Mouse (Mus musculus) midbrain, postnatal 0 days (tissue): ENCODE data around the gene P2rx6. TPM values are rescaled to one million over a fixed set of nuclear protein-coding genes. Genes with fewer than 3 reads are reported as not detected.

ENCODE experiments used
- ATAC-seq: fragments of 200-750 bp; cut with Nextera tagmentation; 2 replicates; pipeline ENCODE4 v1.8.0; 2017; ENCODE audit warnings: moderate number of reproducible peaks, mild to moderate bottlenecking, moderate TSS enrichment, moderate library complexity; ENCODE audit not compliant: low FRiP score
- DNase-seq: peaks from one replicate; pipeline ENCODE4 v3.0.0-alpha.2; 2015; ENCODE audit warnings: low spot score
- H3K27ac ChIP-seq: fragments of 300-500 bp; sonication (generic); 2 replicates; pipeline ENCODE4 v1.5.1; 2014; ENCODE audit warnings: low read depth, mild to moderate bottlenecking, low read length, mixed read lengths
- H3K27me3 ChIP-seq: fragments of 300-500 bp; sonication (generic); 2 replicates; pipeline ENCODE4 v1.6.1; 2014; ENCODE audit warnings: low read length, control low read depth, mixed read lengths; ENCODE audit not compliant: insufficient read depth
- H3K36me3 ChIP-seq: fragments of 300-500 bp; sonication (generic); 2 replicates; pipeline ENCODE4 v1.6.1; 2014; ENCODE audit warnings: low read length, control low read depth, mixed read lengths; ENCODE audit not compliant: insufficient read depth
- H3K4me1 ChIP-seq: fragments of 300-500 bp; sonication (generic); 2 replicates; pipeline ENCODE4 v1.6.1; 2014; ENCODE audit warnings: mild to moderate bottlenecking, control low read depth, antibody characterized with exemption, low read length, mixed read lengths; ENCODE audit not compliant: insufficient read depth
- H3K4me2 ChIP-seq: fragments of 300-500 bp; sonication (generic); 2 replicates; pipeline ENCODE4 v1.6.1; 2014; ENCODE audit warnings: low read depth, mild to moderate bottlenecking, low read length, mixed read lengths; ENCODE audit not compliant: poor library complexity, severe bottlenecking
- H3K4me3 ChIP-seq: fragments of 300-500 bp; sonication (generic); 2 replicates; pipeline ENCODE4 v1.5.1; 2014; ENCODE audit warnings: low read depth, mild to moderate bottlenecking, low read length, moderate library complexity
- H3K9ac ChIP-seq: fragments of 300-500 bp; sonication (generic); replicated peaks from 2 replicates; pipeline ENCODE4 v1.6.1; 2014; ENCODE audit warnings: mild to moderate bottlenecking, low read length, moderate library complexity, mixed read lengths; ENCODE audit not compliant: poor library complexity, severe bottlenecking
- H3K9me3 ChIP-seq: fragments of 300-500 bp; sonication (generic); 2 replicates; pipeline ENCODE4 v1.6.1; 2016; ENCODE audit warnings: low read length, control low read depth
- CTCF ChIP-seq: IDR thresholded peaks from 2 replicates; pipeline ENCODE4 v1.5.1; 2016; ENCODE audit warnings: antibody characterized with exemption, mild to moderate bottlenecking
- WGBS: fragments of 180-500 bp; shearing (Covaris S2); extraction: QIAGEN DNeasy Blood & Tissue Kit; methylation state at CpG from one replicate; pipeline ENCODE4 v1.1.7; 2014; 5-methylcytosine and 5-hydroxymethylcytosine counted together
- polyA plus RNA-seq: library from polyadenylated mRNA; unstranded; fragments of >200 nt; fragmentation: Nextera tagmentation; extraction: Ambion mirVana; gene quantifications from 2 replicates; pipeline ENCODE4 v1.2.1, GENCODE M21; 2015
- total RNA-seq: library from RNA; depleted of rRNA; stranded (reverse); fragments of >200 nt; gene quantifications from 2 replicates; pipeline ENCODE4 v1.2.3, GENCODE M21; 2014

P2rx6 gene
- total and polyA plus RNA-seq, 2 experiments from 2014 or later, result 2.6 to 2.9 TPM

DNA sequence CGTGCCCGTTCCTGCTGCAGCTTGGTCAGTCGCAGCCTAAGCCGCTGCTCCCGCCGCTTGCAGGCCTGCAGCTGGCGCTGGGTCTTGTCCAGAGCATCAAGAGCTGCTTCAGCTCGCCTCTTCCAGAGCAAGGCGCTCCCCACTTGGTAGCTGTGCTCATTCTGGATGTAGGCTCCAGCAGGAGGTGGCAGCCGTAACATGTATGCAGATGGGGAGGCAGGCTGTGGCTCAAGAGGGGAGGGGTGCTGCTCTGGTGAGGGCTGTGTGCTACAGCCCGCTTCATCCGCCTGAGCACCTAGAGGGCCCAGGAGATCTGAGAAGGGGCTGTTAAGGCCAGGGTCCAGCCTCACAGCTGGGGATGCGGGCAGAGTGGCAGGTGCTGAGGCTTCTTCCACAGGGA lies 33.4 kb upstream of the P2rx6 start:
- Histone ChIP-seq H3K4me2 (no peak overlapping the region), H3K4me3 (no peak overlapping the region), H3K36me3 (peaks cover 40% of the 10 kb centered on the region), H3K27me3 (no peaks in the 10 kb centered on the region), H3K9ac (no peak overlapping the region), H3K27ac (no peak overlapping the region), H3K4me1 (peaks cover 10% of the 10 kb centered on the region), H3K9me3 (no peaks in the 10 kb centered on the region)
- ATAC-seq (no peak), DNase-seq (no peak)
- WGBS, result 85% methylated on average over 13 of the region's 13 CpGs
- no peak for TF ChIP-seq CTCF

DNA sequence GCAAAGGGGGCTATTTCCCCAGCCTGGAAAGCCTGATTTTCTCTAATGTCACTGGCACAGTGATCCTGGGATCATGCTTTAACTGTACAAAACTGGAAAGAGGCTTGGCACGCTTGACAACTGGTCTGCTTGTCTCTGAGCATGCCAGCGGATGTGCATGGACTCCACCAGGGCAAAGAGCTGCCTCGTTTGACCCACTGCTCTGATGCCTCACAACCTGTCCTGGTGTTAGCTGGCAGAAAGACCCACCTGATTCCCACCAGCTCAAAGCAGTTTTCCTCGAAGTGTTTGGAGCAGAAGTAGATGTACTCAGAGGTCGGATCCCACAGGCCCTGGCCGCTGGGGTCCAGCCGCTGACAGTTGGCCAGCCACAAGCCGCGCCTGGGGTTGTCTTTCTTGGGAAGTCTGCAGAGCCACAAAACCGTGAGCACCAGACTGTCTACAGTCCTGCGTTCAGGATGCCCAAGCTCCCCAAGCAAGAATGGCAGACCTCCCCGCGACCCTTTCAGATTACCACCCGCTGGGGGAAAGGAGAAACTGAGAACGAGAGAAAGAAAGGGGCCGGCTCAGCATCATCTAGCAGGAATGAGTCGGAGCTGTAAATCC lies 31.6 kb upstream of the P2rx6 start:
- no peaks in the 10 kb centered on the region for H3K9me3 ChIP-seq
- DNase-seq, result no peak
- H3K4me3 ChIP-seq, result peak overlapping the region; percentile 64
- peak overlapping the region; percentile 89 for H3K4me2 ChIP-seq
- peaks cover 10% of the 10 kb centered on the region for H3K4me1 ChIP-seq
- peaks cover 25% of the 10 kb centered on the region for H3K36me3 ChIP-seq
- TF ChIP-seq CTCF, result no peak
- H3K9ac ChIP-seq, result peak overlapping the region; percentile 83
- 18% methylated on average over 17 of the region's 17 CpGs for WGBS
- H3K27me3 ChIP-seq, result no peaks in the 10 kb centered on the region
- peak; percentile 8; the same call in 1 of the 2 replicates for ATAC-seq
- peak overlapping the region; percentile 98 for H3K27ac ChIP-seq

DNA sequence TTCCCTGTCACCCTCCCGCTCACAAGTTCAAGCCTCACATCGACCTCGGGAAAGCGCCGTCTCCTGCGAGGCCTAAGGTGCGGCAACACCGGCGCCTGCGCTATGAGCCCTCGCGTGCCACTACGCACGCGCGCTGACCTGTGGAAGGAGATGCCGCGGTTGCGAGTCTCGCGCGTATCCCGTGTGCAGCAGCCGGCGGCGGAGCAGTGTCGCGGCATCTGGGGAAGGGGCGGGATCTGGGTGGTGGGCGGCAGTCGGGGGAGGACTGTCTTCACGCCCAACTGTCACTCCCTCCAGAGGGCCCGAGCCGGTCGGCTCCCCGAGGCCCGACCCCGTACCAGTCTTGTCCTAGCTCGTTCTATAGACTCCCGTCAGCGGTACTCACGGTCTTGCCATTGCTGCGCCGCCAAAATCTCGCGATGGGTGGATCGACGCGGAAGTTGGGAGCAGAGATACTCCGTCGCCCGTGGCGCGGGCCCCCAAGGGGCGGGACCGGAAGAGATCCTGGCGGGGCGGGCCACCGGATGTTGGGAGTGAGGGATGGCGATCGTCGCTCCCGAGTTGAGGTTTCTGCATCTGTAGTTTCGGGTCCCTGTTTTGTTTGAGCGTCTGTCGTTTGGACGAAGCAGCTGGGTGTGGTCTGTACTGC lies 30.9 kb upstream of the P2rx6 start, which contains the start of gene Thap7:
Thap7 (minus strand) TSS at position 497 of the 649 bp plus-strand sequence.
- DNase-seq, result peak; percentile 97
- WGBS, result under 1% methylated on average over 67 of the region's 67 CpGs
- Histone ChIP-seq H3K27ac (peak within 1 kb of the TSS; percentile 98), H3K4me1 (peaks cover 10% of the 10 kb centered on the region), H3K27me3 (no peaks in the 10 kb centered on the region), H3K36me3 (peaks cover 19% of the 10 kb centered on the region), H3K9ac (peak within 1 kb of the TSS; percentile 83), H3K9me3 (no peaks in the 10 kb centered on the region), H3K4me2 (peak within 1 kb of the TSS; percentile 89), H3K4me3 (peak within 1 kb of the TSS; percentile 64)
- ATAC-seq, result peak; percentile 96
- TF ChIP-seq CTCF, result no peak

DNA sequence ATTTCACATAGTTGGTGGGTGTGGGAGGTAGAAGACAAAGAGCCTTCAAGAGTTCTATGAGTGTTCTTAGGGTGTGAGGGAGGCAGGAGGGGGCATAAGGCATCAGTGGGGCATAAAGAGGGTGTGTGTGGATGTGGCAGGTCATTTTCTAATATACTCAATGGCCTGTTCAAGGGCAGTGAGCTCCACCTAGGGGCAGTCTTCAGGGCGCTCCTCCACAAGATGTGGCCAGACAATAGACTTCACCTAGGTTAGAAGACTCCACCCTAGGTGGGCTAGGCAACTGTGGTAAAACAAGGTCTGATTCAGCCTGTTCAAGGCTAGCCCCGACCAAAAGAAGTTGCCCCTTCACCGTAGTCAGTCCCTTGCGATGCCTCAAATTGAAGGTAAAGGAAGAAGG lies 29.4 kb upstream of the P2rx6 start:
- WGBS, result 70% methylated on average over 4 of the region's 4 CpGs

DNA sequence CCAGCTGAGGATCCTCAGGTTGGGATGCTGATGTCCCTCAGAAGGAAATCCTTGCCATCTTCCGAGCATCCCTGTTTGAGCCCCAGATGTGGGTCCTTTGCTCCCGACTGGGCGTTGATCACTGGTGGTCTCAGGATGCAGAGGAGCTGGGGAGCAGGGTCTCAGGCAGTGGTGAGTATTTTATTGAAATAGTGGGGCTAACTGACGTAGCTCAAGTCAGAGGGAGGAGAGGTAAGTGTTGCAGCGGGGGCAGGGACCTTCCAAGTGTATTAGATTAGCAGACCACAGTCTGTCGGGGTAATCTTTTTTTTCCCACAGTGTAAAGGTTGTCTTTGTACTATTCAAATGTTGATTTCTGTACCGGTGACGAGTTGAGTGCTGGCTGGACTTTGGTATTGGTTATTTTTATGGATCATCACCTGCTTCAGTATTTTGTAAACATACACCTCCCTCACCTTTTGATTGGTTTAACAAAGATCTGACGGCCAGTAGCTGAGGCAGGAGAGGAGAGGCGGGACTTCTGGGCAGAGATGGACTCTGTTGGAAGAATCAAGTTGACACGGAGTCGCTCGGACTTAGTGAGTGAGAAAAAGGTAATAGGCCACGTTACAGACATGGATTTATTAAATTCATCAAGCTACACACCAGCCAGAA lies 28.9 kb upstream of the P2rx6 start:
- H3K27me3 ChIP-seq, result no peaks in the 10 kb centered on the region
- TF ChIP-seq CTCF, result no peak
- no peak overlapping the region for H3K9ac ChIP-seq
- H3K27ac ChIP-seq, result no peak overlapping the region
- DNase-seq, result no peak
- peaks cover 6% of the 10 kb centered on the region; the same call in 1 of the 2 replicates for H3K36me3 ChIP-seq
- no peaks in the 10 kb centered on the region for H3K9me3 ChIP-seq
- H3K4me2 ChIP-seq, result no peak overlapping the region
- 71% methylated on average over 14 of the region's 14 CpGs for WGBS
- no peak for ATAC-seq
- H3K4me3 ChIP-seq, result no peak overlapping the region
- peaks cover 10% of the 10 kb centered on the region for H3K4me1 ChIP-seq

More for the DNA sequence above, 29.4 kb upstream of the P2rx6 start:
- peaks cover 10% of the 10 kb centered on the region for H3K4me1 ChIP-seq
- H3K9ac ChIP-seq, result no peak overlapping the region
- H3K36me3 ChIP-seq, result peaks cover 8% of the 10 kb centered on the region; the same call in 1 of the 2 replicates
- ATAC-seq, result no peak
- no peak for DNase-seq
- H3K4me2 ChIP-seq, result no peak overlapping the region
- H3K27me3 ChIP-seq, result no peaks in the 10 kb centered on the region
- H3K4me3 ChIP-seq, result no peak overlapping the region
- peak; percentile 53 for TF ChIP-seq CTCF
- H3K9me3 ChIP-seq, result no peaks in the 10 kb centered on the region
- H3K27ac ChIP-seq, result no peak overlapping the region

DNA sequence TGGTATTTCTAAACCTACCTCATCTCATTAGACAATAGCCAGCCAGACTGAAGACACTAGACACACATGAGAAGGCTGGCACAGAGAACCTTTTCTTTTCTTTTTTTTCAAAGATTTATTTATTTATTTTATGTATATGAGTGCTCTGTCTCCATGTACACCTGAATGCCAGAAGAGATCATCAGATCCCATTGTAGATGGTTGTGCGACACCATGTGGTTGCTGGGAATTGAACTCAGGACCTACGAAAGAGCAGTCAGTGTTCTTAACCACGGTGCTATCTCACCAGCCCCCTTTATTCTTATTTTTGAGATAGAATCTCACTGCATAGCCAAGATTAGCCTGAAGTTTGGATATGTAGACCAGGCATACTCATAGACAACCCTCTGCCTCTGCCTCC lies 25.1 kb upstream of the P2rx6 start:
- 91% methylated on average over 3 of the region's 3 CpGs for WGBS
- Histone ChIP-seq H3K4me1 (0 out of 2 replicates have a peak, but pooled peaks cover 4% of the 10 kb centered on the region), H3K9me3 (no peaks in the 10 kb centered on the region), H3K27ac (no peak overlapping the region), H3K27me3 (no peaks in the 10 kb centered on the region), H3K4me2 (no peak overlapping the region), H3K9ac (no peak overlapping the region), H3K36me3 (no peaks in the 10 kb centered on the region), H3K4me3 (no peak overlapping the region)
- DNase-seq, result no peak
- no peak for ATAC-seq
- no peak for TF ChIP-seq CTCF
